Mouse (Mus musculus) heart, embryonic 11.5 days (tissue): ENCODE data around the gene Nfix. TPM values are rescaled to one million over a fixed set of nuclear protein-coding genes. Genes with fewer than 3 reads are reported as not detected.
A peak's percentile ranks its signal among the peaks of the same experiment; 100 is the strongest.

Experiments used
- ATAC-seq: fragments of 200-750 bp; cut with Nextera tagmentation; replicated peaks from 2 replicates; pipeline ENCODE4 v1.8.0; 2017; ENCODE audit warnings: moderate library complexity; ENCODE audit not compliant: insufficient number of reproducible peaks, low FRiP score, low TSS enrichment
- H3K27ac ChIP-seq: fragments of 300-500 bp; sonication (generic); 2 replicates; pipeline ENCODE4 v1.5.1; 2014; ENCODE audit warnings: mild to moderate bottlenecking, low read depth, low read length
- H3K27me3 ChIP-seq: fragments of 300-500 bp; sonication (generic); 2 replicates; pipeline ENCODE4 v1.6.1; 2014; ENCODE audit warnings: mild to moderate bottlenecking, low read length, mixed read lengths; ENCODE audit not compliant: control insufficient read depth, insufficient read depth
- H3K36me3 ChIP-seq: fragments of 300-500 bp; sonication (generic); 2 replicates; pipeline ENCODE4 v1.6.1; 2014; ENCODE audit warnings: mild to moderate bottlenecking, low read length, moderate library complexity, mixed read lengths; ENCODE audit not compliant: control insufficient read depth, insufficient read depth
- H3K4me1 ChIP-seq: fragments of 300-500 bp; sonication (generic); 2 replicates; pipeline ENCODE4 v1.6.1; 2014; ENCODE audit warnings: low read length; ENCODE audit not compliant: control insufficient read depth, insufficient read depth
- H3K4me2 ChIP-seq: fragments of 300-500 bp; sonication (generic); 2 replicates; pipeline ENCODE4 v1.6.1; 2014; ENCODE audit warnings: mild to moderate bottlenecking, moderate library complexity
- H3K4me3 ChIP-seq: fragments of 300-500 bp; sonication (generic); 2 replicates; pipeline ENCODE4 v1.5.1; 2014; ENCODE audit warnings: low read depth, low read length
- H3K9ac ChIP-seq: fragments of 300-500 bp; sonication (generic); 2 replicates; pipeline ENCODE4 v1.6.1; 2014; ENCODE audit warnings: mild to moderate bottlenecking, low read depth, low read length, moderate library complexity
- H3K9me3 ChIP-seq: fragments of 300-500 bp; sonication (generic); replicated peaks from 2 replicates; pipeline ENCODE4 v1.6.1; 2016; ENCODE audit warnings: low read length; ENCODE audit not compliant: control insufficient read depth
- WGBS: fragments of 180-500 bp; shearing (Covaris S2); extraction: QIAGEN DNeasy Blood & Tissue Kit; methylation state at CpG from one replicate; pipeline ENCODE4 v1.1.7; 2014; ENCODE audit not compliant: insufficient replicate concordance; 5-methylcytosine and 5-hydroxymethylcytosine counted together
- polyA plus RNA-seq: library from polyadenylated mRNA; unstranded; fragments of >200 nt; fragmentation: Nextera tagmentation; extraction: Ambion mirVana; gene quantifications from 2 replicates; pipeline ENCODE4 v1.2.1, GENCODE M21; 2014

Gene Nfix
- polyA plus RNA-seq, 1 experiment from 2014 or later, result 7.6 TPM

GRCm38 (mm10) chr8:84731371-84732177, 68.6 kb downstream of the Nfix start:
- 59% methylated on average over 11 of the region's 11 CpGs for WGBS
- Histone ChIP-seq H3K9me3 (no peaks in the 10 kb centered on the region), H3K4me3 (no peak overlapping the region), H3K9ac (peak overlapping the region; percentile 63), H3K27me3 (peaks cover 9% of the 10 kb centered on the region), H3K27ac (peak overlapping the region; percentile 94), H3K4me2 (peak overlapping the region; percentile 38), H3K4me1 (peaks cover 72% of the 10 kb centered on the region), H3K36me3 (no peaks in the 10 kb centered on the region)
- ATAC-seq, result no peak

DNA sequence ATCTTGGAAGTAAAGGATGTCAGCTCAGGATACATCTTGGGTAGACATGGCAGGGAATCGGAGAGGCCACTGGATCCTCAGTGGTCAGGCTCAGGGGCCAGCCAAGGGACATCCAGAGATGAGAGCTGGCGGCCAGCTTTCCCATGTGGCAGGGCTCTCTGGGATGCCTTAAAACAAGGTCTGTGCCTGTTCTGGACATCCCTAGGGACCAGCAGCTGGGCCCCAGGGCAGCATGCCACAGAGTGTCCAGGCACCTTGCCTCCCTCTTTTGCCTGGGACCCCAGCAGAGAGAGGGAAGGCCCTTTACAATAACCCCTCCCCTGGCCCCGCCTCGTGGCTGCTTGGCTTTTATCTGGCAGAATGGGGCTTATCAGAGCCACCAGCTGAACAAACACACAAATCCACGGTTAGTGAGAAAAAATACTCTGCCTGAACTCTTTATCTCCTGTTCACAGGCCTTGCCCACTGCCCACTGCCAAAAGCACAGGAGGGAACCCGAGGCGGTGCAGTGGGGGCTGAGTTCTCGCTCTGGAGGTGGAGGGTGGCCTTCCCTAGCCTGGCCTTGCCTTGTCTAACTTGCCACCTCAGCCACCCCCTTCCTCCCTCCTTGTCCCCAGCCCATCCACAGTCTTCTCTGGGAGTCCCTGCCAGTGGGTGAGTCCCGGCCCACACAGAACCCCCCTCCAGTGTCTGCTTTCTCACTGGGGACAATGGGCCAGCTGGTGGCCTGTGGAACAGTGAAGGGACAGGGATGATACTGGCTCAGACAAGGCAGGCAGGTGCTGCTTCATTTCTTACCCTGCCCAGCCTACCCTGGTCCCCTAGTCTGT, 69.4 kb downstream of the Nfix start:
- peak; percentile 82 for ATAC-seq
- Histone ChIP-seq H3K27ac (peak overlapping the region; percentile 94), H3K27me3 (peaks cover 5% of the 10 kb centered on the region), H3K4me1 (peaks cover 75% of the 10 kb centered on the region), H3K4me2 (peak overlapping the region; percentile 38), H3K9ac (peak overlapping the region; percentile 63), H3K36me3 (no peaks in the 10 kb centered on the region), H3K4me3 (0 out of 2 replicates have a peak overlapping the region, but pooled peaks have one; percentile 3), H3K9me3 (no peaks in the 10 kb centered on the region)
- WGBS, result 21% methylated on average over 9 of the region's 9 CpGs

DNA sequence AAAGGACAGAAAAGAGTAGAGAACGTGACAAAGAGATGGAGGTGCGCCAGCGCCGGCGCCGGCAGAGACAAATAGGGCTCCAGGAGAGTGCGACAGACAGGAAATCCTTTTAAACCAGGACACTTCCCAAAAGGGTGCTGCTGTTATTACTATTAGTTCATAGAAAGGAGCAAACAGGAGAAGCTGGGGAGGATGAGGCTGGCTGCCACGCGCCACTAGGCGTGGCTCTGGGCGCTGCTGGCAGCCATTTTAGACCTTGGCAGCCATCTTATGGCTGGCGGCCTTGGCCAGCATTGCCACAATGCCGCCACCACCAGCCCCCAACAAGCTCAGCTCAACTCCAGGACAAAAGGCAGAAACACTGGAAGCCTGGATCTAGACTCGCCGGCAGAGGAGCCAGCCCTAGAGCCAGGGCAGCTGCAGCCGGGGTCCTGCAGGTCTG, 70.2 kb downstream of the Nfix start:
- Histone ChIP-seq H3K4me1 (peaks cover 76% of the 10 kb centered on the region), H3K4me2 (peak overlapping the region; percentile 38), H3K9me3 (no peaks in the 10 kb centered on the region), H3K27me3 (peaks cover 3% of the 10 kb centered on the region), H3K27ac (peak overlapping the region; percentile 94), H3K36me3 (no peaks in the 10 kb centered on the region), H3K4me3 (0 out of 2 replicates have a peak overlapping the region, but pooled peaks have one; percentile 3), H3K9ac (peak overlapping the region; percentile 48; the same call in 1 of the 2 replicates)
- WGBS, result 72% methylated on average over 16 of the region's 16 CpGs
- no peak for ATAC-seq

- no peak overlapping the region for H3K27ac ChIP-seq
- no peaks in the 10 kb centered on the region for H3K27me3 ChIP-seq
- no peaks in the 10 kb centered on the region for H3K36me3 ChIP-seq
- no peak overlapping the region for H3K4me3 ChIP-seq
- WGBS, result 75% methylated on average over 3 of the region's 3 CpGs
- H3K4me2 ChIP-seq, result 0 out of 2 replicates have a peak overlapping the region, but pooled peaks have one; percentile 7
- H3K9me3 ChIP-seq, result no peaks in the 10 kb centered on the region
- no peak for ATAC-seq
- peaks cover 89% of the 10 kb centered on the region for H3K4me1 ChIP-seq
- no peak overlapping the region for H3K9ac ChIP-seq
Observed at GRCm38 (mm10) chr8:84728474-84728873, 71.7 kb downstream of the Nfix start.

DNA sequence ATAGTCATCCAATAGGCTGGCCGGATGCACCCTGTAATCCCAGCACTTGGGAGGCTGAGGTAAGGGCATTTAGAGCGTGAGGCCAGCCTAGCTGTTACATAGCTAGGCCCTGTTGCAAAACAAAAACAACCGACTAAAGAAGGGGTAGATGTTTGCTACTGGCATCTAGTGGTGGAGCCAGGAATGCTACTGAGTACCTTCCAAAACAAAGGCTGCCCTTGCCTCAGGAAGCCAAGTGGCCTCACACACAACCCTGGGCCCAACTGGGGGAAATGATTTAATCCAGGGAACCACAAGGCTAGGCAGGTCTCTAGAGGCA, 74.2 kb downstream of the Nfix start:
- WGBS, result 18% methylated on average over 3 of the region's 3 CpGs
- Histone ChIP-seq H3K27ac (peak overlapping the region; percentile 71), H3K36me3 (no peaks in the 10 kb centered on the region), H3K9ac (peak overlapping the region; percentile 61; the same call in 1 of the 2 replicates), H3K27me3 (0 out of 2 replicates have a peak, but pooled peaks cover 3% of the 10 kb centered on the region), H3K4me3 (0 out of 2 replicates have a peak overlapping the region, but pooled peaks have one; percentile 2), H3K4me2 (peak overlapping the region; percentile 57), H3K4me1 (peaks cover 76% of the 10 kb centered on the region), H3K9me3 (no peaks in the 10 kb centered on the region)
- ATAC-seq, result no peak

DNA sequence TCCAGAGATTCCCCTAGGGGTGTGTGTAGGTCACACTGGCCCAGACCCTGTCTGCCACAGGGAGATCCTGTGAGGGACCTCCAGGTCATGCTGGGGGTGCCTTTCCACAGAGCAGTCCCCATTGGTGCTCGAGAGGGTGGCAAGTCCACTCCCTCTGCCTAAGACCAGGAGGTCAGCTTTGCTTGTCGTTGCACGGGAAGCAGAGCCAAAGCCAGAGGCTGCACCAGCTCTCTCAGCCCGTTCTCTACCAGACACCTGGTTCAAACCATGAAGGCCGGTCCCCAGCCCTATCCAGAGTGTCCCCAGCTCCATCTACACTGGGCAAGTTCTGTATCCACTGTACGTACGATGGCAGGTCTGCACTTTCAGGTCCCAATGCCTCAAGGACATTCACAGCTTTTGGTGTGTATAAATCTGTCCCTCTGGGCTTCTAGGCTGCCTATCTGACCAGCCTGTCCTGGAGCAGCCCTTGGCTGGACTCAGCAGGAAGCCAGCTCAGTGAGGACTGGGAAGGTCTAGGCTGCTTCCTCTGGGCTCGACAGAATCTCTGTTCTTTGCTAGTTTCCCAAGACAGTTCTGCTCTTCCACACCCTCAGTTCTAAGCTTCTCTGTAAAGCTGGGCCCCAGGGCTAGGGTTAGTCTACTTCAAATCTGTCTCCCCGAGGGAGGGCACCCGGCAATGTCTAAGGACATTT, 74.8 kb downstream of the Nfix start:
- 0 out of 2 replicates have a peak, but pooled peaks cover 3% of the 10 kb centered on the region for H3K27me3 ChIP-seq
- 51% methylated on average over 10 of the region's 10 CpGs for WGBS
- peak overlapping the region; percentile 2; the same call in 1 of the 2 replicates for H3K4me3 ChIP-seq
- peaks cover 71% of the 10 kb centered on the region for H3K4me1 ChIP-seq
- H3K9ac ChIP-seq, result peak overlapping the region; percentile 61
- no peaks in the 10 kb centered on the region for H3K36me3 ChIP-seq
- no peaks in the 10 kb centered on the region for H3K9me3 ChIP-seq
- ATAC-seq, result no peak
- peak overlapping the region; percentile 71 for H3K27ac ChIP-seq
- peak overlapping the region; percentile 57 for H3K4me2 ChIP-seq

DNA sequence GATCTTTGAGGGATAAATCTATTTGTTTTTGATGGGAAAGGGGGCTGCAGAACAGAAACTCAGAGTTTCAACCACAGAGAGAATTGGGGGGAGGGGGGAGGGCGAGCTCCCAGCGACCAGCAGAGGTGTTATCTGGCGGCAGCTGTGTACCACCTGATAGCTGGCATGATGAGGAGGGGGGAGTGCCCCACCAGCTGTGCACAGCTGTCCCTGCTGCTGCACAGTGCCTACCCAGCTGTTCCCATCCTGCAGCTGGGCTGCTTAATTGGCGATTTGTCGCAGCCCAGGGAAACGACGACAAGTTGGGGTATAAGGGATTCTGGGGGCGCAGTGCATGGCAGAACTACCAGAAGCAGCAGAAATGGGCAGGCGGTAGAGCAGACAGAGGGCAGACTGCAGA, 75.5 kb downstream of the Nfix start:
- peak overlapping the region; percentile 57 for H3K4me2 ChIP-seq

DNA sequence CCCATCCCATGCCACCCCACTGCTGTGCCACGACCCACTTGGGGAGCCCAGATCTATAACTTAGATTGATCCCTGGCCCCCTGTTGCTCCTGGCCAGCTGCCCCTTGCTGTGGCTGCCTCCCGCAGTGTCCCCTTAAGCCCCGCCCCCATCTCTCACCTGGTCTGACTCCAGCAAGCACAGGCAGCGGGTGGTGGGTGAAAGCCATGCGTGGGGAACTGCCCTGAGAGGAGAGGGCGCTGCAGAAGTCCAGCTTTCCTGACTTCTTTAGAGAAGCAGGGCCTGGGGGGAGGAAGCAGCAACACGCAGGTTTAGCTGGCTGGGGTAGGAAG, 76.6 kb downstream of the Nfix start:
- H3K4me2 ChIP-seq, result peak overlapping the region; percentile 57
- no peak for ATAC-seq
- peaks cover 17% of the 10 kb centered on the region for H3K27me3 ChIP-seq
- 20% methylated on average over 7 of the region's 7 CpGs for WGBS
- H3K27ac ChIP-seq, result peak overlapping the region; percentile 90
- H3K36me3 ChIP-seq, result no peaks in the 10 kb centered on the region
- H3K4me3 ChIP-seq, result peak overlapping the region; percentile 34
- H3K9me3 ChIP-seq, result no peaks in the 10 kb centered on the region
- peaks cover 56% of the 10 kb centered on the region for H3K4me1 ChIP-seq
- peak overlapping the region; percentile 61 for H3K9ac ChIP-seq

More for the DNA sequence above, 75.5 kb downstream of the Nfix start:
- WGBS, result 35% methylated on average over 9 of the region's 9 CpGs
- no peak for ATAC-seq
- no peaks in the 10 kb centered on the region for H3K36me3 ChIP-seq
- peaks cover 9% of the 10 kb centered on the region for H3K27me3 ChIP-seq
- H3K9ac ChIP-seq, result peak overlapping the region; percentile 61; the same call in 1 of the 2 replicates
- peak overlapping the region; percentile 71 for H3K27ac ChIP-seq
- H3K4me3 ChIP-seq, result peak overlapping the region; percentile 1; the same call in 1 of the 2 replicates
- no peaks in the 10 kb centered on the region for H3K9me3 ChIP-seq
- H3K4me1 ChIP-seq, result peaks cover 64% of the 10 kb centered on the region
